Mouse (Mus musculus): ENCODE measurements at regions not wholly inside any gene's neighbourhood (a gene's known extent, or its start where the extent isn't known, plus 50 kb on each side); places are given as distances from the start of the nearest gene placed in this dataset.
A peak's percentile ranks its signal among the peaks of the same experiment; 100 is the strongest.
"Not testable (repeated sequence)": the region's sequence is repeated elsewhere in the genome, so short reads cannot be mapped to it uniquely, and the experiment has no call there.

DNA sequence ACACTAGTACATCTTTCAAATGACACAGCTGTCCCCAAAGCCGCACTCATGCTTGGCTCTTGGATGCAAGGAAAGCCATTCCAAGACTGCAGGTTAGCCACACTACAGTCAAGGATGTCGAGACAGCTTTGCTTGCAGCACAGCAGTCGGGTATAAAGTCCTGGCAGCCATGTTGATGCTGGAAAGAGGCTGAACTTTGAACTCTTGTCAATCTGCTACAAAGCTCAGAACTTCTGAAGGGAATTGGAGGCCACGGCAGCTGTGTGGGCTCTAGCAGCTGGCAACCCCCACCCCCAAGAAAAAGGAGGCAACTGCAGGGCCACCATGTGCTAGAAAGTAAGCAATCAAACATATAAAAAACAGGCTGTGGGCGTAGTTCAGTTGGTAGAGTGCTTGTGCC is 90.0 kb upstream of the Zcchc2 start:
- DNase-seq (ENCODE audit: low read depth): no peak

DNA sequence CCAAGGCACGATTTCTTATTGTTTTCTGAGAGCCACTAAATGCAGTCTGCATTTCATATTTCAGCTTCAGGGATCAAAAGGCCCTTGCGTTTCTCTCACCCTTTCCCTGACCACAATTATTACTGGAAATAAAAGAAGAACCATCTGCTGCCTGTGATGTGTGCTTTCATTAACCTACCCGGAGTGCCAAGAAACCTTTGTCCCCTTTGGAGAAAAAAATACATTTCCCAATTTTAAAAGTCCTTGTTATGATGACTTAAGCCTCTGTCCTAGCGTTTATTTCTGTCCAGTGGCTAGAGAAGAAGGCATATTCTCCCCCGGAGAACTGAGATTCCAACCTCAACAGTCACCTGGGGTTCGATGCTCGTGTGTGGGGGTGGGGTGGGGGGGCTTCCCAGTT is 89.3 kb upstream of the Zcchc2 start:
- DNase-seq (ENCODE audit: low read depth): no peak

DNA sequence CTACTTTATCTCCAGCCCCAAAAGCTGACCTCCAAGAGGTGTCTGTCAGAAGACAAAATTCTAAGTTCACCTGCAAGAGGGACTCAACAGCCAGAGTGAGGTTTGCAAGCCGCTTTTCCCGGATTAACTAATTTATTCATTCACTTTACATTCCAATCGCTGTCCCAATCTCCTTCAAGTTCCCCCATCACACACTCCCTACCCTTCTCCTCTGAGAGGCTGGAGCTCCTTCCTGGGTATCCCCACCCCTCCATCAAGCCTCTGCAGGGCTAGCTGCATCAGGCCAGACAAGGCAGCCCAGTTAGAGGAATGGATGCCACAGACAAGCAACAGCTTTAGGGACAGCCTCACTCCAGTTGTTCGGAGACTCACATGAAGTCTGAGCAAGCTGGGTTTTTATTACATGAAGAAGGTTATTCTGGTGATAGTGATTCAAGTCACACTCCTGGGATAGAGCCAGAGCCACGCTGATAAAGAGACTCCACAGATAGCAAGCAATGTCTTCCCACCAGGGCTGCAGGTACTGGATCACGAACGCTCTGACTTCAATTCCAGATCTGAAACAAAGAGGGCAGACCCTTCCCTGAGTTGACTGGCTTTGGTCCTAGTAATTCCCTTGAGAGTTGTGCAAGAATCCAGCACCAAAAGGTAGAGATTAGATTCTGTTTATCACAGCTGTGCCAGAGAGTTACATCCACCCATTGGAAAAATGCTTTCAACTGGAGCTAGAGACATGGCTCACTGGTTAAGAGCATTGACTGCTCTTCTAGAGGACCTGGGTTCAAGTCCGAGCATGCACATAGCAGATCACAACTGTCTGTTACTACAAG is 86.7 kb upstream of the Zcchc2 start:
- no peak for DNase-seq (ENCODE audit: low read depth)

DNA sequence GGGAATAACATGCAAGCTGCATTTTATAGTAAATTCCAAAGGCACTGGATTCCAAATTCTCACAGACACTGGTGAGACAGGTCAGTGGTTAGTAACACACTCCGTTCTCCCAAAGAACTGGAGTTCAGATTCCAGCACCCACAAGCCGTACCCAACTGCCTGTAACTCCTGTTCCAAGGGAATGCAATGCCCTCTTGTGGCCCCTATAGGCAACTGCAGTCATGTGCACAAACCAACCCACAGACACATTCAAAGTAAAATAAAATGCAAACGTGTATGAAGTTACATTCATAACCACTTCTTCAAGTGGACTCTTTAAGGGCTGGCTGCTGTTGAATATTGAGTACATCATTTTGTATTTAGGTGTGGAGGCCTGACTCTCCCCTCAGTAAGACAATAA is 85.5 kb upstream of the Zcchc2 start:
- no peak for DNase-seq (ENCODE audit: low read depth)

DNA sequence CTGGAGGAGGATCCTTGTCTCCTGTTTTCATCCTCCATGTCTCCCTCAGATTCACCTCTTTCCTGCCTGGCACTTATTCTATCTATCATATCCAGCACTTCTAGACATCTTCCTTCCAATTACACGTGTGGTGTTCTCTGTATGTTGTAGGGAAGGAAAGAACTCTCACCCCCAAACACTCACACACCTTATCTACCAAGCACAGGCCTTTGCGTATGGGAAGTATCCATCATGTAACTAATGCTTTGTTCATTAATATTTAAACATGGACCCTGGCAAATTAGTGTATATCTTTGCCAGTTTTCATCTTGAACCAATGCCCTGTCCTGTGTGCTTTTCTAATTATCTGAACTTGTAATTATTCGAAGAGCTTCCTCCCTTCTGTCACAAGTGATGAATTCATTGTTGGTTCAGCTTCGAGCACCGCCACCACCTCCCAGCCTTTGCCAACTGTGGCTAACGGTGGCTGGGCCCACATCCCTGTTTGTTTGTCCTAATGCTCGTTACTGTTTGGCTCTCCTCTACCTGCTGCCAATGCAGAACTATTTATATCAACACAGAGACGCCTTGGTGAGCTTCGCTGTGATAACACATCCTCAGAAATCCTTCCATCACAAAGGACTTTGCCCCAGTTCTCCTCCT is 84.3 kb upstream of the Zcchc2 start:
- DNase-seq (ENCODE audit: low read depth): no peak

DNA sequence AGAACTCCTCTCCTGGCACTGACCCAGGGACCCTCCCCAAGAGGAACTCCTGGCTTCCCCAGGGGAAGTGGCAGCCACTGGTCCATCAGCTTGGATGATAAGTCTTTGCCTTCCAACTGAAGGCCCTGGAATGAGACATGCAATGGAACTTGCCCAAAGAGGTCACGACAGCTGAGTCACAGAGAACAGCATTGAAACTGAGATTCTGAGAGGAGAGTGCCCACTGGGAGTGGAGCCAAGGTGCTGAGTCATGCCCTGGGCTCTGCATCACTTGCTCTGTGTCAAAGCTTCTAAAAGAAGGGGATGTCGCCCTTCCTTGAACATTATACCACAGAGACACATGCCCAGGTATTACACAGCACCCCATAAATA is 83.8 kb upstream of the Zcchc2 start:
- DNase-seq (ENCODE audit: low read depth): peak; percentile 93

DNA sequence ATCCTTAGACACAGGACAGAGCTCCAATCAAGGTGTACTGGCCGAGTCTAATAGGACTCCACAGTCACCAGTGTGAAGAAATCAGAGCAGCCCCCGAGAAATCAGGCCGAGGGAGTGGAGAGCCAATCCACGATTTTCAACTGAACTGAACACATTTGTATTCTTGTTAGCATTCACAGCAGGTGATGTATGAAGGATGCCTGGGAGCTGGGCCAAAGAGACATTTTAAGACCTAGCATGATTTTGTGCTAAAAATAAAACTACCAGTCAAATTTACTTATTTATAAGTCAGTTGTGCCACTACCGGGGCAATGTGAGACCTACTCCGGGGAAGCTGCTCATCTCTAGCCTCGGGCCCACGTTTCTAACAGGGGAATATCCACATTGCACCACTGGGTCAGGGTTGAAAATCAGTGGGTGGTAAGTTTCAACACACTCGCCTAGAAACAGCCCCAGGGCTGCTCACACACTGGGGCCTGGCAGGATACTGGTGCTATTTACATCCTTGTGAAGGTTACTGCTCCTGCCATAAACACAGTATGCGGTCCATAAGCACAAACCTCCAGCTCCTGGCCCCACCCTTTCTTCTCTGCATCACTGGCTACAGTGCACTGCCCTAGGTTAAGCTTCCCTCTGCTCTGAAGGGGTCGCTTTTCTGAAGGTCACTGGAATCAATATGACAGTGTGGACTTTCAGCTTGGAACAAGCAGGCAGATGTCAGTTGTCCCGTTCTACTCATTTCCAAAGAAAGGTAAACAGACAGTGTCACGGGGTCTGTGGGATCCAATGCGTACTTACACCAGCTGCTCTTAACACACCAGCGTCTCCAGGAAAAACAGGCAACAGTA is 82.0 kb upstream of the Zcchc2 start:
- DNase-seq (ENCODE audit: low read depth): no peak

DNA sequence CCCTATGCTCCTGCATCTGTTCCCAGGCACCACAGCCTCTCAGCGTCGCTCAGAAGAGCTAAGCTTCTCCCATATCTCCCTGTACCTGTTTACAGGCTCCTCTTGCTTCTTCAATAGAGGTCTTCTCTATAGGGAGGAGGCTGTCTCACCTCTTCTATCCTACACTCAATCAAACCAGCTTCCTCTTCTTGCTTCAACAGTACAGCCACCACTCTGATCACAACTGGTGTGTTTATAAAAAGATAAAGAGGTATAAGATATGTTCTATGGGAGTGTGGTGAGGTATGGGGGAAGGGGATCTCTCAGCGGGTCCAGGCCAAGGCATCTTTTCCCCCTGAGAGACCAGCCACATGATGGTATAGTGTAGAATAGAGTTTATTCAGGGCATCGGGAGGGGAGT is 81.1 kb upstream of the Zcchc2 start:
- DNase-seq (ENCODE audit: low read depth): no peak

DNA sequence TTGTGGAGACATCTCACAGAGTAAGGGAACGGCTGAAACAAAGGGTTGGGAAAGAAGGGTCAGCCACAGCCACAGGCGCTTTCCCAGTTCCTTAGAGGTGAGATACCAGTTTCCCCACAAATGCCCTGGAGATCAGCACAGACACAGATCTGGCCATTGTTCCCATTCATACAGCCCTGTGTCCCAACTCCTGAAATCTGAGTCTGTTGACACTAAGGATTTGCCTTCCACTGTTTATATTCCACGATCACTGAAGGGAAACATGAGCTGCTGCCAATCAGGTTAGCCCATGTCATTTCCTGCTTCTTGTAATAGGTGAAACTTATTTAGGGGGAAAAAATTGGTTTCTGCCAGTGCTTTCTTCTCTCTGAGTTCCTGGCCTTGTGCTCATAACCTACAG is 78.5 kb upstream of the Zcchc2 start:
- DNase-seq (ENCODE audit: low read depth): no peak

DNA sequence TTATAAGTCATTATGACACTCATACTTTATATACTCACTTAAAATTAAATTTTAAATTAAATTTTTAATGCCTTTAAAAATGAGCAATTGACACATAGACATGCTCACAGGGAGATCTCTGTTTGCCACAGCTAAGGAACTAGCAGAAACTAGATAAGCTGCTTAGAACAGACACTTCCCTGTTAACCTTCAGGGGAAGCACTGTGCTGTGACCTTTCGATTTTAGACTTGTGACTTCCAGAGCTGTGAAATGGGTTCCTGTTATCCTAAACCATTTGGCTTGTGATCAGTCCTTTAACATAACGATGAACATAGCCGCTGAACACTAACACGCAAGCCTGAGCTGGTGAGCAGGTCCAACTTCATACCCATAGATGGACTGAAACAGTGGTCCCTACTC is 68.4 kb upstream of the Zcchc2 start:
- DNase-seq (ENCODE audit: low read depth): no peak

DNA sequence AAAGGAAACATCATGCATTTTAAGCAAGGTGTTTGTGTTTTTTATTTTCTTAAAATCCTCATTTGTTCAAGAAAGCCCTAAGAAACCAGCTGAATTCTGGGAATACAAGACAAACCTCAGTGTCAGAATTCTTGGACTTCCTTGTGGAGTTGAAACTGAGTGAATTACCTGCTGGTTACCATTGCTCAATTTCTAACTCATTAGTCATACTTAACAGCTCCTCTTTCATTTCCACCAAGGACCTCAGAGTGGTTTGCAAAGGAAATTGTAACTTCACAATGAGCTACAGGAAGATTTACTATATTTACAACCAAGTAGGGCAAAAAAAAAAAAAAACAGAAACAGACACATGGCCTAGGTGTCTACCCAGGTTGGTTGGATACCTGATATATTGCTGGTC is 67.6 kb upstream of the Zcchc2 start:
- no peak for DNase-seq (ENCODE audit: low read depth)

DNA sequence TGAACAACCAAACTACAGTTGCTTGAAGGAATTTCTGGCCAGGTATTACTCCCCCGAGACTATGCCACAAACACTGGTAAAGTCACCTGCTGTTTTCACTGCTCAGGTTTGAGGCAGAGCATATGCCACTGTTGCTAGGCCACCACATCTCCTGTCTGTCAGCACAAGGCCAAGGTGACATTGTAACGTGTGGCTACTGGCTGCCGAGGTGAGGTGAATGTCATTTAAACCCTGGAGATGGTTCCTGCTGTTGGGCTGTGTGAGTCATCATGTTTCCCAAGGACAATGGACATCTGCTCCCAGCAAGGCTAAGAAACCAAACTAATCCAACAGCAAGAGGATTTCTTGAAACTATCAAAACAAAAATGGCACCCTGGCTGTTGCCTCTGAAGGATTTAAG is 67.2 kb upstream of the Zcchc2 start:
- DNase-seq (ENCODE audit: low read depth): no peak

DNA sequence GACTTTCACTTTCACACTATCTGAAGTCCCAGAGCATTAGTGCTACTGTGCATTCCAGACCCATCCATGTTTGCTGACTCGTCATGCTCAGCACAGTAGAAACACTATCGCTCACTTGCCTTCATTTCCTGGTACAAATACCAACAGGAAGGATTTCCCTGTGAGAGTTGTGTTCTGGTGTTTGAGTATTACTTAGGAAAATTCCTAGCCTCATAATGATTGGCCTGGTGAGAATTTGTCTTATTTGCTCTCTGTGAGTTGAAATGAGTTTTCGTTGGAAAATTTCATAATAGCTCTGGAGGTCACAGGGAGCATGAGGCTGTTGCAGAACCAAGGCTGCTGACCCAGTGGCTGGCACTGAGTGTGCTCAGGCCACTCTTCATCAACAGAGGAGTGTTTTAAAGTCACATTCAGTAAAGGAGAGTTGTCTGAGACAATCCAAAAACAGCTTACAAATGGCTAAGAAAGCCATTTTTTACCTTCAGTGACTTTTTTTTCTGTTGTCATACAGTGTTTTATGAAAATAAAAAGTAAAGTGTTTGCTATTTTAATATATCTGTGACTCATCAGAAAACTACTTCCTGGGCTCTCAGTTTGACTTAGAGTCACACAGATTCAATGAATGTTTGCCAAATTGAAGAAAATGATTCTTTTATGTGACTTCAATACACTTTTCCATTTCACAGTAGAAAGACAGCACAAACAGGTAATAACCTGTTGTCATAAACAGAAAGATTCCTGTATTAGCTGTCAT is 64.4 kb upstream of the Zcchc2 start:
- DNase-seq (ENCODE audit: low read depth): peak; percentile 62

DNA sequence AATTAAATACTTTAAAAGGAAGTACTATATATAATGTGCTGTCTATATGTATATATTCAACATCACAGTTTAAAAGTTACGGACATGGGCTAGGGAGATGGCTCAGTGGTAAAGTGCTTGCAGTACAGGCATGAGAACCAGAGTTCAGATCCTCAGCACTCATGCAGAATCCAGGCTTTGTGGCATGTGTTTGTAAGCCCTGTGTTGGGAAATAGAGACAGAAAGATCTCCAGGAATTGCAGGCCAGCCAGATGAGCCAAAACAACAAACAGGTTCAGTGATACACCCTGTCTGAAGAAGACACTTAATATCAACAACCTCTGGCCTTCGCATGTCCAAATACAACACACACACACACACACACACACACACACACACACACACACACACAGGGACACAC is 63.3 kb upstream of the Zcchc2 start:
- DNase-seq (ENCODE audit: low read depth): no peak

DNA sequence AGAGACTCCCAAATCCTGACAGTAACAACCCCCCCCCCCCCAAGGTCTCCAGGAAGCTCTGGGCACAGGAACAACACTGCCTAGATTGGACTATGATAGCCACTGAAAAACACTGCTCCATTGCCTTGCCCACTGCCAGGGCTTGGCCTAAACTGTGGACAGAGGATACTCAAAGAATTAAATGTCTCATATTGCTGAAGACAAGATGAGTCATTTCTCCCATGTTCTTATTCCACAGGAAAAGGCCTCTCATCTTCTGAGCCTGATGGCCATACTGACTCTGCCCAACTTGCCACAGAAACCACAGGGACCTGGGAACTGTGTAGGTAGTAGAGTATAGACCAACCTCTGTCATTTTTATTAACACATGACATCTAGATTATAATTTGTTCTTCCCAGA is 59.4 kb upstream of the Zcchc2 start:
- DNase-seq (ENCODE audit: low read depth): no peak

DNA sequence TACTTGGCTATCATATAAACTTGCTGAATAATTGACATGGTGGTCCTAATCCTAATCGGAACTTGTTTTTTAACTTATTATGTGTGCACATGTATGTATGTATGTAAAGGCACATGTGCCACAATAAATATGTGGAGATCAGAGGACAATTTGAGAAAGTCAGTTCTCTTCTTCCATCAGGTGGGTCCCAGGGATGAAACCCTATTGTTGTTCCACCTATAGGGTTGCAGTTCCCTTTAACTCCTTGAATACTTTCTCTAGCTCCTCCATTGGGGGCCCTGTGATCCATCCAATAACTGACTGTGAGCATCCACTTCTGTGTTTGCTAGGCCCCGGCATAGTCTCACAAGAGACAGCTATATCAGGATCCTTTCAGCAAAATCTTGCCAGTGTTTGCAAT is 56.0 kb upstream of the Zcchc2 start:
- DNase-seq (ENCODE audit: low read depth): not testable (repeated sequence)

Data from fibroblast of lung, adult 2 months (primary cell).